Mouse (Mus musculus) heart, postnatal 10 days (tissue): ENCODE data around the gene Hspbp1. TPM values are rescaled to one million over a fixed set of nuclear protein-coding genes. Genes with fewer than 3 reads are reported as not detected.

ENCODE experiments used
- DNase-seq, 2 experiments: peaks; one replicate each; pipeline ENCODE4 v3.0.0; 2021
- intact Hi-C: fragments of 180-260 bp; cut with DNase I; formaldehyde crosslinking; loops from one replicate; pipeline ENCODE4 v1.15.1; 2025
- total RNA-seq, 2 experiments: library from RNA; stranded (reverse); gene quantifications; 2 replicates each; pipeline ENCODE4 v1.2.3; 2021

Gene Hspbp1
- total RNA-seq, 2 experiments from 2014 or later: 45.0 to 46.7 TPM

- no peak for DNase-seq
- intact Hi-C loops: no loop called here
These were observed 15.7 kb downstream of the Hspbp1 start for GRCm38 (mm10) chr7:4669156-4669555.

- DNase-seq: no peak
- intact Hi-C loops: no loop called here
These were observed 16.4 kb downstream of the Hspbp1 start for GRCm38 (mm10) chr7:4668506-4668905.

DNA sequence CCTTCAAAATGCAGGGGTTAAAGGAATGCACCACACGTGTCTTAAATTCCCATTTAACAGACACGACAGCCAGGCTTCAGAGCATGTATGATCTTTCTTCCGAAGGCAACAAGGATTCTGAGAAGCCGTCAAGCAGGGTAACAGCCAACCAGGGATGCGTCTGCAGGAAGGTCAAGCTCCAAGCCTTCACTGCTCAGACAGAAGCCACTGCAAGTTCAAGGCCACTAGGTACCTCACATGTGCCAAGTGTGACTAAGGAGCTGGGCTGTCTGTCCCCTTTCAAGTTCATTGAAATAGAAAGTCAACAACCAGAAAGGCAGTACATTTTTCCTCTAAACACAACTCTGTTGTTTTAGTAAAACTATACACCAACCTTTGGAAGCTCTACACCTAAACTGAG lies 18.0 kb downstream of the Hspbp1 start:
- intact Hi-C loops: no loop called here
- no peak for DNase-seq

GRCm38 (mm10) chr7:4663742-4664141 lies 21.1 kb downstream of the Hspbp1 start:
- DNase-seq: no peak
- intact Hi-C loops: no loop called here

- intact Hi-C loops: no loop called here
- DNase-seq: no peak
These were observed 21.7 kb downstream of the Hspbp1 start for GRCm38 (mm10) chr7:4663179-4663578.

DNA sequence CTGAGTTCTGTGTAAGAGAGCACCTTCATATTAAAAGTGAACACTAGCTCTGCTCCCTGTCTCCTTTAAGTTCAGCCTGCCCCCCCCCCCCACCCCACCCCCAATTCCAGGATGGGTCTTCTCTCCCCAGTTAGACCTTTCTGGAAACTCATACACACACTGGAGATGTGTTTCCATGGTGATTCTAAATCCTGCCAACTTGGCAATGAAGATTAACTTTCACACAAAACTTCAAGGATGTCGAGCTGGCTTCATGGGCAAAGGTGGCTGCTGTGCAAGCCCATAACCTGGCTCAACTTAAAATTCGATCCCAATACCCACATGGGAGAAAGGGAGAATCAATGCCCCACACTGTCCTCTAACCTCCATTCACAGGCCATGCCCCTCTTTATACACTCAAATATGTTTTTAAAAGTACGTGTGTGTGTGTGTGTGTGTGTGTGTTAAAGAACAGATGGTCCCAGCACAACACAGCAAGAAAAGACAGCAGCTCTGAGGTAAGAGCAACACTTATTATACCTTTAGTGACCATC lies 24.9 kb downstream of the Hspbp1 start:
- intact Hi-C loops: loop anchor here (1.0 kb wide), 1 partner anchor 24 kb away; no protein-coding TSS in a partner anchor
- DNase-seq: peak in 1 of 2 experiments; percentile 31

GRCm38 (mm10) chr7:4658912-4659551 lies 25.8 kb downstream of the Hspbp1 start, which contains the start of gene Ppp6r1:
TSS of gene Ppp6r1 (minus strand) at chr7:4659019.
- peak; percentile 97 to 98 for DNase-seq
- intact Hi-C loops: loop anchor here (1.0 kb wide), 1 partner anchor 25 kb away; no protein-coding TSS in a partner anchor

- intact Hi-C loops: no loop called here
- peak in 1 of 2 experiments; percentile 47 for DNase-seq
These were observed 26.6 kb downstream of the Hspbp1 start for GRCm38 (mm10) chr7:4658128-4658907.

GRCm38 (mm10) chr7:4657521-4658127 lies 27.2 kb downstream of the Hspbp1 start:
- intact Hi-C loops: no loop called here
- peak in 1 of 2 experiments; percentile 20 for DNase-seq

GRCm38 (mm10) chr7:4656818-4657217 lies 28.1 kb downstream of the Hspbp1 start:
- DNase-seq: no peak

DNA sequence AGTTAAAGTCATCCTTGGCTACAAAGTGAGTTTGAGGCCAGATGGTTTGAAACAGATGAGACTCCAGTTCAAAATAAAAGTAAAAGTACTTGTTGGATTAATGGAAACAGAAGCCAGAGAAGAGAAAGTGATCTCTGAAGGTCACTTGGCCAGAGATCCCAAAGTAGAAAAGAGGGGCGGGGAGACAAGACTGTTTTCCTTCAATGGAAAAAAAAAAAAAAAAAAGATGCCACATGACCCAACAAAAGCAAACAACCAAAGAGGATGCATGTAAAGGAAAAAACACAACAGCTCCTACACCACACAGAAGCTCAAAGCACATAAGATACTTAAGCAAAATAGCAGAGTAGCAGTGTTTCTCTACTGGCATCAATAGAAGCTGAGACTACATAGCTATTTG lies 29.0 kb downstream of the Hspbp1 start:
- intact Hi-C loops: no loop called here
- no peak for DNase-seq

More at GRCm38 (mm10) chr7:4656818-4657217, 28.1 kb downstream of the Hspbp1 start:
- intact Hi-C loops: no loop called here

DNA sequence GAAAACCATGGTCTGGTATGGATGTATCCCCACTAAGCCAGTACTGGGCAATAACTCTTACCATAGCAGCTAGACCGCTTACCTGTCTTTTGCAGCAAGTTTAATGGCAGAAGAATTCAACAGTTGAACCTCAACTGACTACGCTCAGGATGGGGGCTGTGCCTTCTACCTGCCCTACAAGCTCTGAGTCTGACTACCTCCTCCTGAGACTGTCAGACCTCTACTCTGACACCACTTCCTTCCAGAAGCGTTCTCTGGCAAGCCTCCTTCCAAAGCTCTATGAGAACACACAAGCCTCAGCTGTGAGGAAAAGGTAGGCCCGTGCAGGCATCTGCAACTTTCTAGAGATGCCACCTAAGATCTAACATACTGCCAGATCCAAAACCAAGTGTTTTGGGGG lies 29.5 kb downstream of the Hspbp1 start:
- DNase-seq: no peak
- intact Hi-C loops: no loop called here

DNA sequence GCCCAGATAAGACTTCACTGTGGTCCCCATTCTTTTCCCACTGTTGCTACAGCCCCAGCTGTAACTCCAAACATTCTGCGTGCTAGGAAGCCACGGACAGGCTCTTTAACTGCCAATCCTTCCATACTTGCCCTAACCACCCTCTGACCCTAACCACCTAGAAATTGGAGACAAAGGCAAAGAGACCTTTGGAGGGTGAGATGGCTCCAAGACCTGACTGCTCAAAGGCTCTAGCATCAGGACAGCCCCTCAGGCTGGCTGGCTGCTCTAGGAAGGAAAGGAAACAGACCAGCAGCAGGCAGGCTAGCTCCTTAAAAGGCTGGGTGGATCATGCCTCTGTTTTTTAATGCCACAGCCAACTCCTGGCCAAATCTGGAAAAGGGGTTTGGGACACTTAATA lies 30.6 kb downstream of the Hspbp1 start:
- intact Hi-C loops: no loop called here

DNA sequence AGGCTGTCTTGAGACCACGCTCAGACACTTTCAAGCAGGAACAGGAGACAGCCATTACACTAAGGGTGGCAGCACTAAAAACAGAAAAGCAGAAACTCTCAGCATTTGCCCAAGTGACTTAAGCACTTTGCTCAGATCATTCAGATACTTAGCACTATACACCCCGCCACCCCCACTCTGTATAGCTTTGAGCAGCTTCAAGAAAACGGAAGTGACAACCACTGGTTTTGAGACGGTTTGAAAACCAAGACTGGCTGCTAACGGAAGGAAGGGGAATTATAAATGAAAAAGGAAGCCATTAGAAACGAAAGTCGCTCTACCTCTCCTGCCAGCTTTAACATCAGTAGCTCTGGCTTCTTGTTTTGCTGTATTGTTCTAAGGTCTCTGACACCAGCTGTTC lies 31.1 kb downstream of the Hspbp1 start:
- intact Hi-C loops: no loop called here
- peak in 1 of 2 experiments; percentile 30 for DNase-seq

More for the DNA sequence above, 30.6 kb downstream of the Hspbp1 start:
- DNase-seq: no peak

DNA sequence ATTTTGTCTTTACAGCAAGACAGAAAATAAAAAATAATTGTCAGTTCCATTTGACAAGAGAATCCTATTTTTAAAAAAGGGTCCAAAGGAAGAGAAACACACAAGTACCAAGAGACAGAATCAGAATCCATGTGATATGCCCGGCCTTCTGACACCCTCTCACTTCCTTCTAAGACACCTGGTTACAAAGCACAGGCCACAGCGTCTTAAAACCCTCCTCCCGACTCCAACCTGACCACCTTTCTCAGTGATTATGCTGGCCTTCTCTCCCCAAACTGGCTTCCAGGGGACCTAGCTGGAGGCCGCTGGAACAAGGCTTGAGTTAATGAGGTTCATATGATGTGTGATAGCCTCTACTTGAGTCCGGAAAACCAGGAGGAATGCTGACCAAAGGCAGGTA lies 31.5 kb downstream of the Hspbp1 start:
- intact Hi-C loops: no loop called here

DNA sequence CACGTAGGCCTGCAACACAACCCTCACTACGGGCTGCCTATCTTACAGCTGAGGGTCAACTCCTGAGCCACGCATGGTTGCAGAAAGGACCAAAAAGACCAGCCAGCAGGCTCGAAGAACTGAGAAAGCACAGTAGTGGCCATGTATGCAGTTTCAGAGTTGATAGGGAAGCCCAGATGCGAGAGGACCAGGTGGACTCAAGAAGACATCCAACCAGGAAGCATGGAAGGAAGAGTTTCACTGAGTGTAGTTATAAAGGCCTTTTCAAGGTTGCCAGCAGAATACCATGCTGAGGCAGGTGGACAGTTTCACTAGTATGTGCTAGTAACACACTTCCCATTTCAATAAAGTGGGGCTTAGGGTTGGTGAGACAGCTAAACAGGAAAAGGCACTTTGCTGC lies 32.1 kb downstream of the Hspbp1 start:
- intact Hi-C loops: no loop called here
- DNase-seq: no peak

More for the DNA sequence above, 31.5 kb downstream of the Hspbp1 start:
- DNase-seq: no peak

DNA sequence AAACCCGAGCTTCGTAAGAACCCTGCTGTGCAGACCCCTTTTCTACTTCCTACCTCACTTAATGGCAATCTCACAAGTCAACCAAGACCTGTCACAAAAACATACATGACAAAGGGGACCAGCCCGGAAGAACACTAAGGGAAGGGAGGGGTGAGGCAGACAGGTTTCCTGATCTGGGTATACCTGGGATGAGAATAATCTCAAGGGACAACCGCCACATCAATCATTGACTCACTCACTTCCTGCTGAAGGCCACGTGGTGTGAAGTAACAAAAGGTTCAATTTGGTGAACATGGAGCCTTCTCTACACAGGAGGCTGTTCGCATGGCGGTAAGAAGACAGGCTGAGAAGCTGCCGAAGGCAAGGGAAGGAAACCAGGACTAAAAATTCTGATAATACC lies 33.3 kb downstream of the Hspbp1 start:
- intact Hi-C loops: no loop called here
- DNase-seq: no peak

DNA sequence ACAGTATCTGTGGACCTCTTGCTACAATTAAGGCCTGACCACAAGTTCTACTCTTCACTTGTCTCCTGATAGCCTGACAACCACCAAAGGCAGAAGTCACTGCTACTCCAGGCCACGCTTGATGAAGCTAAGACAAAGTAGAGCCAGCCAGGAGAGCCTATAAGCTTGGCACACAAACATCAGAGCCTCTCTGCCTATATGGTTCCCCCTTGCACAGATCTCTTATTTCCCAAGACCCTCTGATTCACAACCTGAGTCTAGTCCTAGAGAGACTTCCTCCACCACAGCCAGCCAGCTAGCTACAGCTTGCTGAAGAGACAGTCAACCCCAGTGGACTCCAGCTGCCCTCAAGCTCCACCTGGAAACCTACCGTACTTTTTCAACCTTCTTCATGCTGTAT lies 36.9 kb downstream of the Hspbp1 start:
- intact Hi-C loops: no loop called here
- DNase-seq: no peak

DNA sequence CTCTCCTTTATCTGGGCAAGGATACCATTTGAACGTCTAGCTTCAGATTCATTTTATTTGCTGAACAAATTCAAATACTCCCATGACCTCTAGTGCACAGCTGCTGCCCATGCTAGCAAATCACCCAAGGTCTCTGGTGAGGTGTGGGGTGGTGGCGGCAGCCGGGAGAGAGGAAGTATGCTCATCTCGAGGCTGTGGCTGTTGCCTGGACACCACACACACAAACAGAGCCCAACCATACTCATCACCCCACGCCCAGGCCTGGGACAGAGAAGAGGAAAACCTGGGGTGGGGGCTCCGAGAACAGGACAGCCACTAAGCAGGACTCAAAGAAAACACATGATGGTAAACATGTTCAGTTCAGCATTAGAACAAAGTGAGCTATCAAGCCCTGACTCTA lies 37.6 kb downstream of the Hspbp1 start:
- peak; percentile 60 to 62 for DNase-seq
- intact Hi-C loops: no loop called here

- intact Hi-C loops: no loop called here
- DNase-seq: no peak
These were observed 38.1 kb downstream of the Hspbp1 start for GRCm38 (mm10) chr7:4646806-4647205.

DNA sequence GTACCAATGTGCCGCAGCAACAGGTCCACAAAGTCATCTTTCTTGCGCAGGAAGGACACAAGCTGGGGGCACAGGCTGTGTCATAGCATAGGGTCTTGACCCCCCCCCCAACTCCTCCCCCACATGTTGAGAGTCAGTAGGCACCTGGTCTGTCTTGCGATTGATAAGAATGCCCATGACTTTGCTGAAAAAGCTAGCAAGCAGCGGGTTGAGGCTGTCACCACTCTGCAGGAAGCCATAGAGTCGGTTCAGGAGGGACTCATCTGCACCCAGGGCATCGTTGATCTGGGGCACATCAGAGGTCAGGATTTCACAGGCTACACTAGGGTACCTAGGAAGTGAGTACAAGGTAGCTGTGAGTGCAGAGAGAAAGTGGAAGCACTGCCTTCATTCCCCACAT lies 41.6 kb downstream of the Hspbp1 start:
- intact Hi-C loops: no loop called here
- DNase-seq: no peak
